Mouse (Mus musculus): Measurements from ENCODE around the gene Tspoap1. TPM values are rescaled to one million over a fixed set of nuclear protein-coding genes. Genes with fewer than 3 reads are reported as not detected.

Tspoap1 gene
- polyA plus RNA-seq, 1 experiment = 0.04 TPM

DNA sequence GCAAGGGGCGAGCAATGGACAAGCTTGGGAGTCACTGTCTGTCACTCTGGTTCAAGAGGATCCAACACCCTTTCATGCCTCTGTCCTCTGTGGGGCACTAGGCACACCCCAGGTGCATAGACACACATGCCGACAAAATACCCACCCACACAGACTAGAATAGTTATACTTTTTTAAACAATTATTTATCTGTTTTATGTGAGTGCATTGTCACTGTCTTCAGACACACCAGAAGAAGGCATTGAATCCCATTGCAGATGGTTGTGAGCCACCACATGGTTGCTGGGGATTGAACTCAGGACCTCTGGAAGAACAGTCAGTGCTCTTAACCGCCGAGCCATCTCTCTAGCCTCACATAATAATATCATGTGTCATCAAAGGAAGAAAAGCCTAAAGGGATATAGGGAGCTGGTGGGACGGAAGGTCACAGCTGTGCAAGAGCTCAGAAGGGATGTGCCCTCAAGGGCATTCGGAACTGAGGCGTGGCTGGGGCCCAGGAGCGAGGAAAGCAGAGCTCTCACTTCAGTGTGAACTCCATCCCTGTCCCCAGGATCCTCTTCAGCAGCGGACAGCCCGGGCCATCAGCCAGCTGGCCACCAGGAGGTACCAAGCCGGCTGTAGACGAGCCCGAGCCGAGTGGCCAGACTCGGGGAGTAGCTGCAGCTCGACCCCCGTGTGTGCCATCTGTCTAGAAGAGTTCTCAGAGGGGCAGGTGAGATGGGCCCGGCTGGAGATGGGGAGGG, 31.3 kb upstream of the Tspoap1 start:
- H3K4me2 ChIP-seq (ENCODE audit: low read depth) = no peak overlapping the region
- no peak overlapping the region for H3ac ChIP-seq (ENCODE audit: control insufficient read depth, insufficient read length)
- no peaks in the 10 kb centered on the region for H3K36me3 ChIP-seq (ENCODE audit: control insufficient read depth, insufficient read depth)
- H3K27me3 ChIP-seq (ENCODE audit: control insufficient read depth, insufficient read depth, insufficient read length) = peaks cover 39% of the 10 kb centered on the region
- no peaks in the 10 kb centered on the region for H3K79me2 ChIP-seq (ENCODE audit: control insufficient read depth, insufficient read depth)
- no peak overlapping the region for H3K4me3 ChIP-seq
- no peak for TF ChIP-seq SRF (IDR thresholded peaks at IDR 0.05; ENCODE audit: control insufficient read depth, insufficient read length, low read depth)
- TF ChIP-seq CEBPB (IDR thresholded peaks at IDR 0.05; ENCODE audit: insufficient read depth, poor library complexity, severe bottlenecking) = no peak
- no peak for TF ChIP-seq MAX (IDR thresholded peaks at IDR 0.05; ENCODE audit: low read depth)
- TF ChIP-seq REST (IDR thresholded peaks at IDR 0.05; ENCODE audit: insufficient read depth, insufficient read length) = no peak
- TF ChIP-seq TCF3 (IDR thresholded peaks at IDR 0.05; ENCODE audit: insufficient read length, low read depth) = no peak
- TF ChIP-seq MYOD1 (IDR thresholded peaks at IDR 0.05; ENCODE audit: control insufficient read depth in 1 of 3, insufficient read length in 2 of 3, low read depth in 2 of 3) = no peak
- no peak for TF ChIP-seq MYOG (IDR thresholded peaks at IDR 0.05; ENCODE audit: control insufficient read depth in 1 of 3, insufficient read depth in 1 of 3, insufficient read length in 2 of 3, low read depth in 2 of 3)
- no peak for TF ChIP-seq POLR2A (IDR thresholded peaks at IDR 0.05; ENCODE audit: insufficient read length, low read depth)
- no peak for TF ChIP-seq USF1 (IDR thresholded peaks at IDR 0.05; ENCODE audit: low read depth)
- TF ChIP-seq POLR2AphosphoS2 (IDR thresholded peaks at IDR 0.05; ENCODE audit: insufficient read length, low read depth) = no peak
- TF ChIP-seq E2F4 (IDR thresholded peaks at IDR 0.05; ENCODE audit: insufficient read depth) = no peak
- no peak for TF ChIP-seq TCF12 (IDR thresholded peaks at IDR 0.05; ENCODE audit: insufficient read depth, poor library complexity, severe bottlenecking)

DNA sequence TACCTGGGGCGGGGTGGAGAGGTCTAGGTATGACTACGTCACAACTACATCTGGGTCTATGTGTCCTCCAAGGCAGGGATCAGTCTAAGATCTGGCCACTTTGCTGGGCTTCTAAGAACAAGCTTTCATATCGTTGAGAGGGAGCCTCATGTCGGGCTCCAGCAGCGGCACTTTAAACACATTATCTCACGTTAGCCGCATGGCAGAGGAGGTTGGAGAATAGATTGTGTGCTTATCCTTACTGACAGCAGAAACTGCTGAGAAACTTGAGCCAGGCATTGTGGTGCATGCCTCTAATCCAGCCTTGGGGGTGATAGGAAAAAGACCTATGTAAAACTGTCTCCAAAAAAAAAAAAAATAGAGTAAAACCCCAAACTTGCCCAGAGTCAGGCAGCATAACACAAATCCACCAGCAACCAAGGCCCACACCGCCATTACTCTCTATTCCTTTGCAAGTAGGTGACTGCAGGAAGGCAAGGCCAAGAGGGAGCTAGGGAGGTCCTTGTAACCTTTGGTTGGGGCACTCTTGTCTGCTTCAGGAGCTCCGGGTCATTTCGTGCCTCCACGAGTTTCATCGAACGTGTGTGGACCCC, 30.7 kb upstream of the Tspoap1 start:
- H3K4me3 ChIP-seq = no peak overlapping the region
- H3K36me3 ChIP-seq (ENCODE audit: control insufficient read depth, insufficient read depth) = no peaks in the 10 kb centered on the region
- H3K27me3 ChIP-seq (ENCODE audit: control insufficient read depth, insufficient read depth, insufficient read length) = peaks cover 39% of the 10 kb centered on the region
- no peaks in the 10 kb centered on the region for H3K79me2 ChIP-seq (ENCODE audit: control insufficient read depth, insufficient read depth)
- H3K4me2 ChIP-seq (ENCODE audit: low read depth) = no peak overlapping the region
- TF ChIP-seq CEBPB (IDR thresholded peaks at IDR 0.05; ENCODE audit: insufficient read depth, poor library complexity, severe bottlenecking) (no peak), TCF12 (IDR thresholded peaks at IDR 0.05; ENCODE audit: insufficient read depth, poor library complexity, severe bottlenecking) (no peak), MAX (IDR thresholded peaks at IDR 0.05; ENCODE audit: low read depth) (no peak), SRF (IDR thresholded peaks at IDR 0.05; ENCODE audit: control insufficient read depth, insufficient read length, low read depth) (no peak), REST (IDR thresholded peaks at IDR 0.05; ENCODE audit: insufficient read depth, insufficient read length) (no peak), POLR2A (IDR thresholded peaks at IDR 0.05; ENCODE audit: insufficient read length, low read depth) (no peak), MYOG (IDR thresholded peaks at IDR 0.05; ENCODE audit: control insufficient read depth in 1 of 3, insufficient read depth in 1 of 3, insufficient read length in 2 of 3, low read depth in 2 of 3) (no peak), TCF3 (IDR thresholded peaks at IDR 0.05; ENCODE audit: insufficient read length, low read depth) (no peak), E2F4 (IDR thresholded peaks at IDR 0.05; ENCODE audit: insufficient read depth) (no peak), USF1 (IDR thresholded peaks at IDR 0.05; ENCODE audit: low read depth) (no peak), POLR2AphosphoS2 (IDR thresholded peaks at IDR 0.05; ENCODE audit: insufficient read length, low read depth) (no peak), MYOD1 (IDR thresholded peaks at IDR 0.05; ENCODE audit: control insufficient read depth in 1 of 3, insufficient read length in 2 of 3, low read depth in 2 of 3) (no peak)
- H3ac ChIP-seq (ENCODE audit: control insufficient read depth, insufficient read length) = no peak overlapping the region

DNA sequence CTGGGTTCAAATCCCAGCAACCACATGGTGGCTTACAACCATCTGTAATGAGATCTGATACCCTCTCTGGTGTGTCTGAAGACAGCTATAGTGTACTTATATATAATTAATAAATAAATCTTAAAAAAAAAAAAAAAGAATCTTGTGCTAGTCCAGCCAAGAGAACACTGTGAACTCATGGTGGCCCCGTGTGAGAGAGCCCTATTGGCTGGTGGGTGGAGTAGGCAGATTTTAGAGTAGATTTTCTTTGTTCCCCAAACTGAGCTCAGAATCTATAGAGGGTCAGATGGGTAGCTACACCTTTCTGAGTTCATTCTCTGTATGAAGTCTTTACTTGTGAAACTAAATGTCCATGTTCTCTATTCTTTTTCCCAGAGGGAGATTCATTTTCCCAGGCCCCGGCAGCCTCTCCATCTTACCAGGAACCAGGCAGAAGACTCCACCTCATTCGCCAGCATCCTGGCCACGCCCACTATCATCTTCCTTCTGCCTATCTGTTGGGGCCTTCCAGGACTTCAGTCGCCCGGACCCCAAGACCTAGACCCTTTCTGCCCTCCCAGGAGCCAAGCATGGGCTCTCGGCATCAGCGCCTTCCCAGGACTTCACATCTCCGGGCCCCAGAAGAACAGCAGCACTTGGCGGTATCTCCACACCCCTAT, 29.6 kb upstream of the Tspoap1 start:
- Histone ChIP-seq H3K79me2 (ENCODE audit: control insufficient read depth, insufficient read depth) (no peaks in the 10 kb centered on the region), H3K36me3 (ENCODE audit: control insufficient read depth, insufficient read depth) (no peaks in the 10 kb centered on the region), H3K4me2 (ENCODE audit: low read depth) (no peak overlapping the region), H3K27me3 (ENCODE audit: control insufficient read depth, insufficient read depth, insufficient read length) (peaks cover 35% of the 10 kb centered on the region), H3ac (ENCODE audit: control insufficient read depth, insufficient read length) (no peak overlapping the region), H3K4me3 (no peak overlapping the region)
- TF ChIP-seq SRF (IDR thresholded peaks at IDR 0.05; ENCODE audit: control insufficient read depth, insufficient read length, low read depth) = no peak
- TF ChIP-seq POLR2A (IDR thresholded peaks at IDR 0.05; ENCODE audit: insufficient read length, low read depth) = no peak
- no peak for TF ChIP-seq USF1 (IDR thresholded peaks at IDR 0.05; ENCODE audit: low read depth)
- TF ChIP-seq CEBPB (IDR thresholded peaks at IDR 0.05; ENCODE audit: insufficient read depth, poor library complexity, severe bottlenecking) = no peak
- TF ChIP-seq E2F4 (IDR thresholded peaks at IDR 0.05; ENCODE audit: insufficient read depth) = no peak
- TF ChIP-seq REST (IDR thresholded peaks at IDR 0.05; ENCODE audit: insufficient read depth, insufficient read length) = no peak

DNA sequence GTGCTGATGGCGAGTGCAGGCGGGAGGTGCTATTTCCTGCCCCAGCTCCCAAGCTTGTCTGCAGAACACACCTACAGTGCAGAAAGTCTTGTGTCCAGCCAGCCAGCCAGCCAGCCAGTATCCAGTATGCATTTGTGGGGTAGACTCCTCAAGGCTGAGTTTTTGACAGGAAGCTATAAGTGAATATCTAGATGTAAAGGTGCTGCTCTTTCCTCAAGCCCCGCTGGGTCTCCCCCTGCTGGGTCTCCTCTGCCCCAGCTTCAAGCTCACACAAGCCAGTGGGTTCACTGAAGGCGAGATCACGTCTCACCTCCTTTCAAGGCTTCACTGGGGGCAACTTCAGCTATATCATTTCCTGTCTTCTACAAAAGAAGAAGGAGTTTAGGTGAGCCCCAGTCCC, 26.0 kb upstream of the Tspoap1 start:
- no peaks in the 10 kb centered on the region for H3K36me3 ChIP-seq (ENCODE audit: control insufficient read depth, insufficient read depth)
- no peak for TF ChIP-seq MAX (IDR thresholded peaks at IDR 0.05; ENCODE audit: low read depth)
- no peak for TF ChIP-seq MYOD1 (IDR thresholded peaks at IDR 0.05; ENCODE audit: control insufficient read depth in 1 of 3, insufficient read length in 2 of 3, low read depth in 2 of 3)
- no peak for TF ChIP-seq SRF (IDR thresholded peaks at IDR 0.05; ENCODE audit: control insufficient read depth, insufficient read length, low read depth)
- TF ChIP-seq POLR2AphosphoS2 (IDR thresholded peaks at IDR 0.05; ENCODE audit: insufficient read length, low read depth) = no peak
- TF ChIP-seq TCF3 (IDR thresholded peaks at IDR 0.05; ENCODE audit: insufficient read length, low read depth) = no peak
- no peak for TF ChIP-seq REST (IDR thresholded peaks at IDR 0.05; ENCODE audit: insufficient read depth, insufficient read length)
- no peak for TF ChIP-seq MYOG (IDR thresholded peaks at IDR 0.05; ENCODE audit: control insufficient read depth in 1 of 3, insufficient read depth in 1 of 3, insufficient read length in 2 of 3, low read depth in 2 of 3)
- no peak for TF ChIP-seq USF1 (IDR thresholded peaks at IDR 0.05; ENCODE audit: low read depth)
- TF ChIP-seq E2F4 (IDR thresholded peaks at IDR 0.05; ENCODE audit: insufficient read depth) = no peak
- TF ChIP-seq CEBPB (IDR thresholded peaks at IDR 0.05; ENCODE audit: insufficient read depth, poor library complexity, severe bottlenecking) = no peak
- TF ChIP-seq TCF12 (IDR thresholded peaks at IDR 0.05; ENCODE audit: insufficient read depth, poor library complexity, severe bottlenecking) = no peak
- TF ChIP-seq POLR2A (IDR thresholded peaks at IDR 0.05; ENCODE audit: insufficient read length, low read depth) = no peak
- H3ac ChIP-seq (ENCODE audit: control insufficient read depth, insufficient read length) = no peak overlapping the region
- peaks cover 14% of the 10 kb centered on the region for H3K27me3 ChIP-seq (ENCODE audit: control insufficient read depth, insufficient read depth, insufficient read length)
- no peak overlapping the region for H3K4me3 ChIP-seq
- no peak overlapping the region for H3K4me2 ChIP-seq (ENCODE audit: low read depth)
- peaks cover 13% of the 10 kb centered on the region for H3K79me2 ChIP-seq (ENCODE audit: control insufficient read depth, insufficient read depth)
